Mouse (Mus musculus) heart, adult 2 months (tissue): ENCODE measurements around the gene Daam1. TPM values are rescaled to one million over a fixed set of nuclear protein-coding genes. Genes with fewer than 3 reads are reported as not detected.

Experiments
- DNase-seq, 2 experiments: peaks; one replicate each; pipeline ENCODE4 v3.0.0; 2021
- H3K27ac ChIP-seq: fragments of 200-600 bp; 2 replicates; pipeline ENCODE4 v1.8.1; 2022
- H3K27me3 ChIP-seq: fragments of 200-500 bp; 2 replicates; pipeline ENCODE4 v1.6.1; 2012; ENCODE audit warnings: mild to moderate bottlenecking, low read length, inconsistent platforms, mixed read lengths; ENCODE audit not compliant: control insufficient read depth, insufficient read depth
- H3K36me3 ChIP-seq: fragments of 200-500 bp; 2 replicates; pipeline ENCODE4 v1.6.1; 2012; ENCODE audit warnings: low read length, inconsistent platforms; ENCODE audit not compliant: control insufficient read depth, insufficient read depth
- H3K4me1 ChIP-seq: fragments of 200-500 bp; 2 replicates; pipeline ENCODE4 v1.6.1; 2011; ENCODE audit warnings: low read length; ENCODE audit not compliant: control insufficient read depth, insufficient read depth
- H3K4me3 ChIP-seq: fragments of 200-600 bp; 2 replicates; pipeline ENCODE4 v1.8.1; 2022
- H3K79me2 ChIP-seq: fragments of 200-500 bp; replicated peaks from 2 replicates; pipeline ENCODE4 v1.6.1; 2012; ENCODE audit warnings: mild to moderate bottlenecking, inconsistent platforms, low read length, moderate library complexity, mixed read lengths; ENCODE audit not compliant: control insufficient read depth, insufficient read depth
- H3K9ac ChIP-seq: fragments of 200-500 bp; 2 replicates; pipeline ENCODE4 v1.6.1; 2012; ENCODE audit warnings: low read depth, mild to moderate bottlenecking, control low read depth, inconsistent platforms, low read length, mixed read lengths
- CTCF ChIP-seq: fragments of 200-600 bp; IDR thresholded peaks from 2 replicates; pipeline ENCODE4 v1.8.1; 2022; ENCODE audit warnings: antibody characterized with exemption, mild to moderate bottlenecking, moderate library complexity
- EP300 ChIP-seq: fragments of 200-500 bp; IDR thresholded peaks from 2 replicates; pipeline ENCODE4 v1.6.1; 2011; ENCODE audit warnings: low read depth, low read length, control low read depth; ENCODE audit not compliant: insufficient read depth
- POLR2A ChIP-seq: fragments of 200-500 bp; IDR thresholded peaks from 2 replicates; pipeline ENCODE4 v1.6.1; 2011; ENCODE audit warnings: mild to moderate bottlenecking, low read depth, low read length, control low read depth; ENCODE audit not compliant: insufficient read depth
- whole genome bisulfite sequencing: fragments of 180-500 bp; shearing (Covaris S2); methylation state at CpG from one replicate; pipeline ENCODE4 v1.1.7; 2018; 5-methylcytosine and 5-hydroxymethylcytosine counted together
- intact Hi-C: fragments of 180-260 bp; cut with DNase I; formaldehyde crosslinking; loops from one replicate; pipeline ENCODE4 v1.15.1; 2025
- polyA plus RNA-seq: library from polyadenylated mRNA; depleted of rRNA; stranded (reverse); fragments of >200 nt; gene quantifications from 2 replicates; pipeline ENCODE4 v1.2.3, GENCODE M21; 2012; rRNA removed
- total RNA-seq, 2 experiments: library from RNA; stranded (reverse); gene quantifications; 2 replicates each; pipeline ENCODE4 v1.2.3; 2021

The Daam1 gene
- total and polyA plus RNA-seq, 3 experiments: 13.1 to 77.6 (median 67.2) TPM

DNA sequence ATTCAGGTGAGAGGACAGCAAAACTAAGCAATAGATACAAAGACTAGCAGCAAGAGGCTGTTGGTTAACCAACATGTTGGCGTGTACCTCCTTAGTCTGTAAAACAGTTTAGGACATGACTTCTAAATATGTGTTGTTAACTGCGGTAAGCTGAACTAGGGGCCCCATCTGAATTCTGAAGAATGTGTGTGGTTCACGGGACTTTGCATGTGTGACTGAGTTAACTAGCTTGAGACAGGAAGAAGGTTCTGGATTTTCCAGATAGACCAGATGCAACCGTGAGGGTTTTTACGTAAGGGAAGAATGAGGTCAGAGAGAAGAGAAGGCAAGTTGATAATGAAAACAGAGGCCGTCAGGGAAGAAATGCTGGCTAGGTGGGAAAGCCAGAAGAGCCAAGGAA is 206.2 kb downstream of the Daam1 start:
- intact Hi-C loops: no loop called here
- no peaks in the 10 kb centered on the region for H3K79me2 ChIP-seq
- H3K36me3 ChIP-seq: no peaks in the 10 kb centered on the region; the same call in 1 of the 2 replicates
- H3K27ac ChIP-seq: no peak overlapping the region
- H3K9ac ChIP-seq: no peak overlapping the region
- no peaks in the 10 kb centered on the region for H3K27me3 ChIP-seq
- TF ChIP-seq CTCF (no peak), EP300 (no peak), POLR2A (no peak)
- H3K4me1 ChIP-seq: no peaks in the 10 kb centered on the region; the same call in 1 of the 2 replicates
- no peak overlapping the region for H3K4me3 ChIP-seq
- 58% methylated on average over 6 of the region's 6 CpGs for WGBS
- no peak for DNase-seq

DNA sequence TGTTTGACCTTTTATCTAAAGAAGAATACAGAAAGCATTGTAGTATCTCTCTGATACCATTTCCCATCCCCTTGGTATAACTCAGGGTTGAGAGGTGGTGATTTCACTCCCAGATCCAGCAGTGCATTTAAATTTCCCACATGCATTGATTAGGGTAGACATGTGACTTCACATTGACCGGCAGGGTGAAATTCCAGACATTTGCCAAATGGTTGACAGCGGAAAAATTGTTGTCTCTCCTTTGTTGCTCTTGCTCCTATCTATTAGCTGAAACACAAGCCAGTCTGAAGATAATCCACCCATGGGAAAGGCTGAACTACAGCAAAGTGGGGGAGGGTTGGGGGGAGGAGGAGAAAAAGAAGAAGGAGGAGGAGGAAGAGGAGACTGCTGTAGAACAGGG is 208.0 kb downstream of the Daam1 start:
- Histone ChIP-seq H3K4me3 (no peak overlapping the region), H3K27me3 (no peaks in the 10 kb centered on the region), H3K9ac (no peak overlapping the region), H3K27ac (no peak overlapping the region; the same call in 1 of the 2 replicates), H3K4me1 (no peaks in the 10 kb centered on the region; the same call in 1 of the 2 replicates), H3K79me2 (no peaks in the 10 kb centered on the region), H3K36me3 (no peaks in the 10 kb centered on the region; the same call in 1 of the 2 replicates)
- 36% methylated on average over 2 of the region's 2 CpGs for WGBS
- DNase-seq: no peak
- intact Hi-C loops: no loop called here
- TF ChIP-seq POLR2A (no peak), CTCF (no peak), EP300 (no peak)

DNA sequence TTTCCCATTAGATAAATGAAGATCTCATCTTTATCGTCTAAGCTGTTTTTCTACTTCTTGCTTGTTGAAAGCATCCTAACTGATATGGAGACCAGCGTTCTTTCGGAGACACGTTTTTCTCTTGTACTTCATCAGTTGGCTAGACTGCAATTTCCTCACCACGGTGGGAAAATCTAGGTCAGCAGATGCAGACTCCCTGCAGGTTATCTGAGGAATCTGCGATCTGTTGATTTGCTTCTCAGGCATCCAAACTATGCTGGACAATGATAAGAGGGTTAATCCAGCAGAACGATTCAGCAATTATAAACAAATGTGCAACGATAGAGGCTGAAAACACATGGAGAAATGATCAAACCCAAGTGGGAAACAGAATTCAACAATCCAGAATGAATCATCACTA is 208.6 kb downstream of the Daam1 start:
- Histone ChIP-seq H3K27ac (no peak overlapping the region; the same call in 1 of the 2 replicates), H3K9ac (no peak overlapping the region), H3K36me3 (no peaks in the 10 kb centered on the region; the same call in 1 of the 2 replicates), H3K4me3 (no peak overlapping the region), H3K79me2 (no peaks in the 10 kb centered on the region), H3K27me3 (no peaks in the 10 kb centered on the region), H3K4me1 (no peaks in the 10 kb centered on the region; the same call in 1 of the 2 replicates)
- no peak for TF ChIP-seq POLR2A
- no peak for TF ChIP-seq EP300
- TF ChIP-seq CTCF: no peak
- intact Hi-C loops: no loop called here
- 41% methylated on average over 8 of the region's 8 CpGs for WGBS
- DNase-seq: no peak

DNA sequence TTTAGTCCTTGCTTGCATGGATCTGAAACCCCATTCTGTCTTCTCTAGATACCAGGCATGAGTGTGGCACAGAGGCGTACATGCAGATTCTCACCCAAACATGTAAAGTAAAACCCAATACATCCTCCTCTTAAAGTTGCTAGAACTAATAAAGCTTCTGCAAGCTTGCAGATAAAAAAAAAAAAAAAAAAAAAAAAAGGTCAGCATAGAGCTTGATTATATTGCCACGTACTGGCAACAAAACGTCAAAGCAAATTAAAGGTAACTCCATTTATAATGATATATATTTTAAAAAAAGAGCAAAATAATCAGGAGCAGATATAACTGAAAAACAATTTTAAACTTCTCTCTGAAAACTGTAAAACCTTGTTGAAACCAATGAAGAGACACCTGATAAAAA is 210.4 kb downstream of the Daam1 start:
- Histone ChIP-seq H3K36me3 (no peaks in the 10 kb centered on the region; the same call in 1 of the 2 replicates), H3K9ac (no peak overlapping the region), H3K79me2 (no peaks in the 10 kb centered on the region), H3K27ac (no peak overlapping the region), H3K4me3 (no peak overlapping the region), H3K27me3 (no peaks in the 10 kb centered on the region), H3K4me1 (no peaks in the 10 kb centered on the region; the same call in 1 of the 2 replicates)
- 93% methylated on average over 3 of the region's 3 CpGs for WGBS
- no peak for TF ChIP-seq POLR2A
- TF ChIP-seq EP300: no peak
- TF ChIP-seq CTCF: no peak
- no peak for DNase-seq
- intact Hi-C loops: no loop called here

Other genes with a start within 250 kb of the Daam1 start
- gene Gpr135, start 240.0 kb downstream of the Daam1 start, total RNA-seq: under 1 TPM; 0.27 to 0.31 TPM
- 0.59 and 0.78 TPM in 2 replicates for gene Gpr135, start 240.0 kb downstream of the Daam1 start, polyA plus RNA-seq